Mouse (Mus musculus) testis, adult 2 months (tissue): ENCODE measurements at regions not wholly inside any gene's neighbourhood (a gene's known extent, or its start where the extent isn't known, plus 50 kb on each side); places are given as distances from the start of the nearest gene placed in this dataset.

Experiments
- CTCF ChIP-seq: fragments of 200-500 bp; IDR thresholded peaks from 2 replicates; pipeline ENCODE4 v1.5.1; 2012; ENCODE audit warnings: low read depth, mild to moderate bottlenecking, inconsistent platforms, low read length, moderate library complexity; ENCODE audit not compliant: control insufficient read depth, insufficient read depth, insufficient replicate concordance
- POLR2A ChIP-seq: fragments of 200-500 bp; IDR thresholded peaks from 2 replicates; pipeline ENCODE4 v1.6.1; 2012; ENCODE audit warnings: low read depth, mild to moderate bottlenecking, inconsistent platforms, low read length, moderate library complexity; ENCODE audit not compliant: control insufficient read depth

DNA sequence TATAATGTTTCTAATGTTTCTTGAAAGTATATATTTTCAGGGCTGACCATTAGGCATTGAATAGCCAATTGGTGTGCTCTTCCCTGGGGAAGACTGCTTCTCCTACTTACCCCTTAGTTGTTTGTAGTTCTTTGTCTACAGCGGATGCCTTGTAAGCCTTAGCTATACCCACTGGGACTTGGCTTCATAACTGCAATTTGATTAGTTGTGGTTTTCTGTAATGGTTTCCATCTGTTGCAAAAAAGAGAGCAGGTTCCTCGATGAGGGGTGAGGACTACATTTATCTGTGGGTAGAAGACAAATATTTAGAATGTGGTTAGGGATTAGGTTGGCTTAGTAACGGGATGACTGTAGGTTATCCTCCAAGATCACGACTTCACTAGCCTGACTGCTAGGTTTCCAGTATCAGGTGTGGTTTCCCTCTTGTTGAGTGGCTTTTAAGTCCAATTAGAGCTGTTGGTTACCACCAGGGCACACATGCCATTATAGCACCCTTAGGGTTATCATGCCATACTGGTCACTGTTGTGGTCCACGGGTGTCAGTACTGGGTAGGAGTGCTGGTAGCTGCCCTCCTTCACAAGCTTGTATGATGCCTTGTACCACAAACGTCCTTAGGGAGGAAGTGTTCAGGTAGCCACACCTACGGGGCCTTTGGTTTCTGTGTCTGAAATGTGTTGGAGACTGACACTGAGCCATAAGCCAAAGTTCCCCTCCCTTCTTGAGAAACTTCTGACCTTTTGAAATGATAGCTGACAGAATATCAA lies 78.9 kb upstream of the Foxn3 start:
- no peak for TF ChIP-seq CTCF
- TF ChIP-seq POLR2A = no peak
